Mouse (Mus musculus) frontal cortex, adult (tissue): ENCODE data around the gene Coro6.

ENCODE experiments used
- ATAC-seq: cut with Nextera tagmentation; 2 replicates; pipeline ENCODE4 v1.9.2; 2017; ENCODE audit warnings: mild to moderate bottlenecking, moderate library complexity, mixed read lengths; ENCODE audit not compliant: low TSS enrichment

The Coro6 gene

GRCm38 (mm10) chr11:77464684-77465083, 2.5 kb downstream of the Coro6 start:
- ATAC-seq: no peak

DNA sequence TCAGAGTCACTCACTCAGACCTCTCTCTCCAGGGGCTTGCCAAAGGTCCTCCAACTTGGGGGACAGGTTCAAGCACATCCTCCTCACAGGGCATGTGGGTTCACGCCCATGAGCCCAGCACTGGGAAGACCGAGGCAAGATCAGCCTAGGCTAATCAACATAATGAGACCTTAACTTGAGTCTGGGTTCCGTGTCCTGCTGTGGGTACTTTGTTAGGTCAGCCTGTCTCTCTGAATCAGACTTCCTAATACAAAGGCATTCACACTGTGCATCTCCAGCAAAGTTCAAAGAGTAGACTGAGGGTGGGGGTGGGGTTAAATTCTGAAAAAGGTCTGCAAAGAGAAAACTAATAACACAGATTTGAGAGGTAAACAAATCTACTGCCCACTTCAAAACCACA, 2.9 kb downstream of the Coro6 start:
- no peak for ATAC-seq

GRCm38 (mm10) chr11:77466544-77466943, 4.3 kb downstream of the Coro6 start:
- no peak for ATAC-seq

DNA sequence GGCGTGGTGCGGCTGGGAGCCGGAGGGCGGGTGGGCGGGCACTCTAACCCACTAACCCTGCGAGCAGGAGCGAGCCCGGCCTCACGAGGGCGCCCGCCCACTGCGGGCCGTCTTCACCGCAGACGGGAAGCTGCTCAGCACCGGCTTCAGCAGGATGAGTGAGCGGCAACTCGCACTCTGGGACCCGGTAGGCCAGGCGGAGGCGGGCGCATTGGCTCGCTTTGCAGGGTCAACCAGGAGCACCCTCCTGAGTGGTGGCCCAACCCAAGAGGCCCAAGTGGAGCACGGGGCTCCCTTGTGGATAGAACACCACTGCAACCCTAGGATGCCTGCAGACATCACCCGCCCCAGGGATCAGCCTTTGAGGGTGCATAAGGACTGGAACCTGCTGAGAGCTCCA, 4.9 kb downstream of the Coro6 start:
- peak; percentile 21; the same call in 1 of the 2 replicates for ATAC-seq

DNA sequence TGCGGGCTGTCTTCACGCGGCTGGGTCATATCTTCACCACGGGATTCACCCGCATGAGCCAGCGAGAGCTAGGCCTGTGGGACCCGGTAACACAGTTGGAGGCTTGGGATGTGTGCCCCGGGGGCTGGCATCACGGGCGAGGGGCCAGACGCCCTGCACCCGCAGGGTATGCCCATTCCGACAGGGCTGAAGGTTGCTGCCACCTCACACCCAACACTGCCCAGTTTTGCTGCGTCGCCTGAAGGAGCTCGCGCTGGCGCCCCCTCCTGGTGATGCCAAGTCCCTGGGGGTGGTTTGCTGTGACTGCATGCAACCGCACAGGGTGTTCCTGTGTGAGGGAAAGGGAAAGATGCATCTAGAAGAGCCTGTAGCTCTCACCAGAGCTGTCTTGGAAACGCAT, 5.6 kb downstream of the Coro6 start:
- ATAC-seq: peak; percentile 66

- ATAC-seq: no peak
These were observed 6.2 kb downstream of the Coro6 start for GRCm38 (mm10) chr11:77468397-77468796.

- no peak for ATAC-seq
These were observed 9.2 kb downstream of the Coro6 start for GRCm38 (mm10) chr11:77471407-77471806.

- no peak for ATAC-seq
These were observed 10.6 kb downstream of the Coro6 start for GRCm38 (mm10) chr11:77472775-77473174.

GRCm38 (mm10) chr11:77476216-77476615, 14.0 kb downstream of the Coro6 start:
- ATAC-seq: no peak

GRCm38 (mm10) chr11:77476895-77477294, 14.7 kb downstream of the Coro6 start:
- ATAC-seq: no peak

- ATAC-seq: no peak
These were observed 20.8 kb downstream of the Coro6 start for GRCm38 (mm10) chr11:77483043-77483442.

- no peak for ATAC-seq
These were observed 21.5 kb downstream of the Coro6 start for GRCm38 (mm10) chr11:77483510-77484255.

DNA sequence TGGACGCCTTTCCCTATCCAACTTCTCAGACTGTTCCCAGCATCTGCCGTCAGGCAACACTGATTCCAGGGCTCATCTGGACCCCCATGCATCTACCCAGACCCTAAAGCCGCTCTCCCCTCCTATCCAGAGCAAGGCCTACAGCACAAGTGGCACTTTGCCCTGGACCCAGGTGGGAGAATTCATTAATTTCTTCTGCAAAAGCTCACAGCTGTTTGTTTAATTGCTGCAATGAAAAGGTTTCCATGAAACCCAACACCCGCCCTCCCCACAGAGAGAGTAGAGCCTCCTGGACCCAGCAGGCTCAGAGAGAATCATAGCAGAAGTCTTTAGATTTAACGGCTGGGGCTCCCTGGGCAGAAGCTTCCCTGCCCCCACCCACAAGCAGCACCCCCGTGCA, 23.0 kb downstream of the Coro6 start:
- no peak for ATAC-seq

DNA sequence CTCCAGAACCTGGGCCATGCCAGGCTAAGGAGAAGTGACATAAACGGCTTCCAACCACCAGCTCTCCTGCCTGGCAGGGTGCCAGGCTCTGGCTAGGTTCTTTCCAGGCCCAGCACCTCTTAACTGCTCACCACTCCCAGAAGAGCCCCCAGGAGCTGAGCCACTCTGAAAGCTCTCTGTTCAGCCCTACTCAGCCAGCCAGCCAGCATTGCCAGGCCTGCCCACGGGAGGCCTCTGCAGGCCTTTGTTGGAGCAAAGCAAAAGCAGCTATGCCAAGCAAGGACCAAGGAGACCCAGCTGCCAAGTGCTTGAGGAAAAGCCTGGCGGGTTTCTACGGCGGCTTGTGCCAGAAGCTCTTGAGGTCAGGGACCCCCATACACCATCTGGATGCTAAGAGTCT, 24.6 kb downstream of the Coro6 start:
- ATAC-seq: peak; percentile 18; the same call in 1 of the 2 replicates

DNA sequence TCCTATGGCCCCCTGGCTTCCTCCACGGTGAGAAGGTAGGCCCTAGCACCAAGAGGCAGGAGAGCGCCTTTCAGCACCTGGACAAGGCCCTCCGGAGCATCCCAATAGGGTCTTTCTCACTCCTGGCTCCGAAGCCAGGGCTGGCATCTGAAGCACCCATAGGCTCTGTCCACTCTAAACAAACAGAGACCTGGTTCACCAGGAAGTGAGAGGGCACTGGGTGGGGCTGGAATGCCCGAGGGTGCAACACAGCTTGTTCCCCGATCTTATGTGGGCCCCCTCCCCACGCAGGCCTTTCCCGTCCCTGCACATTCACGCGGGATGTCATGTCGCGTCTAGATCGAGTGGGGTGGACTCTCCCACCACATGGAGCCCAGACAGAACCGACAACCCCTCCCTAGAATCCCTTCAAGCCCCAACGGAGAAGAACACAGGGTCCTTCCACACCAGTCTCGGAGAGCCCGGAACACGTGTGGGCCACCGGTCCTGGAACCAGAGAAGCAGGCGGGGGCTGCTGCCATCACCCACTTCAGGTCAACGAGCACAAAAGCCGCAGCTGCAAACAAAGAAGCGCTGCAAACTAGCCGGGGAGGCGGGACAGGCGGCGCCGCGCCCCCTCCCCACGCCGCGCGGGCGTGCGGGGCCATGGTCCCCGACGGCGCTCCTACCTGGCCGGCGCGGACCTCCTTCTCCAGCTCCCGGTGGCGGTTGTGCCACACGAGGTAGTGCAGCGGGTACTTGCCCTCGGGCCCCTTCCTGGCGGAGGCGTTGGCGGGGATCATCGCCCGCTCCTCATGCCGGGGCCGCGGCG, 26.8 kb downstream of the Coro6 start:
- ATAC-seq: no peak

DNA sequence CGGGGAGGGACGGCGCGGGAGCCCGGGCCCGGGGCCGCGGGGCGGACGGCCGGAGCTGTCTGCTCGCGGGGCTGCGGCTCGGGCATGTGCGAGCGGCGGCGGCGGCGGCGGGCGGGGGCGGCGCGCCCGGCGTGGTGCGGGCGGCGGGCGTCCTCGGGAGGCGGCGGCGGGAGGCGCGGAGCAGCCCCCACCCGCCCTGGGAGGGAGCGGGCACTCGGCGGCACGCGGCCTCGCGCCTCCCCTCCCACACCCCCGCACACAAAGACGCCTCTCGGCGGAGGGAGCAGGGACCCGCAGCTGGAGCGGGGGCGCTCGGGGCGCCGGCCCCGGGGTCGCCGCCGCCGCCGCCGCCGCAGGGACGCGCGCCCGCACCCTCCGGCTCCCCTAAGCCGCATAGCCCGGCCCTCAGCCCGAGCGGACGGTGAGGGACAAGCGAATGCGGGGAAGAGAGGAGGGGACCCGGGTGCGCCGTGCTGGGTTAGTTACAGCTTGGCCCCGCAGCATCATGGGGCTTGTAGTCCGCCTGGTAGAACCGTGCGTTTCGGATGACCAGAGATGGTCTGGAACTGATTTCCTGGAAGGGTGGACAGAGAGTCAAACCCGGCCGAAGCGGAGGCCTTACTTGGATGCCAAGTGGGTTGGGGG, 27.5 kb downstream of the Coro6 start, which contains the start of gene Ankrd13b:
TSS of gene Ankrd13b (minus strand) at position 88 of the 645 bp plus-strand sequence.
- peak; percentile 33 for ATAC-seq

GRCm38 (mm10) chr11:77490451-77490850, 28.2 kb downstream of the Coro6 start:
- no peak for ATAC-seq

DNA sequence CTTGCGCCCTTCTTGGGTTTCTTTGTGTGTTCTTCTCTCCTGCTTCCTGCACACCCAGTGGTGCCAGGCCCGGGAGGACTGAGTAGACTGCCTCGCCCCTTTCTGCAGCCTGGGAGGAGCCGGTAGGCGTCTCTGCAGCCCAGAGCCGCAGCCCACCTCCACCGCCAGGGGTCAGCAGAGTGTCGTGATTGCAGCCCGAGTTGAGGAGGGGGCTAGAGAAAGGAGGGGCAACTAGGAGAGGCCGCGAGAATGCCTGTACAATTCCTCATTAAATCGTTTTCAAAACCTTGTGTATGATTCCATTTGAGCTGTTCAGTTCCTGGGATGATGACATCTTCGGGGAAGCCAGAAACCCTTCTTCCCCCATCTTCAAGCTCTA, 28.9 kb downstream of the Coro6 start:
- ATAC-seq: peak; percentile 34

- no peak for ATAC-seq
These were observed 29.5 kb downstream of the Coro6 start for GRCm38 (mm10) chr11:77491502-77492291.

DNA sequence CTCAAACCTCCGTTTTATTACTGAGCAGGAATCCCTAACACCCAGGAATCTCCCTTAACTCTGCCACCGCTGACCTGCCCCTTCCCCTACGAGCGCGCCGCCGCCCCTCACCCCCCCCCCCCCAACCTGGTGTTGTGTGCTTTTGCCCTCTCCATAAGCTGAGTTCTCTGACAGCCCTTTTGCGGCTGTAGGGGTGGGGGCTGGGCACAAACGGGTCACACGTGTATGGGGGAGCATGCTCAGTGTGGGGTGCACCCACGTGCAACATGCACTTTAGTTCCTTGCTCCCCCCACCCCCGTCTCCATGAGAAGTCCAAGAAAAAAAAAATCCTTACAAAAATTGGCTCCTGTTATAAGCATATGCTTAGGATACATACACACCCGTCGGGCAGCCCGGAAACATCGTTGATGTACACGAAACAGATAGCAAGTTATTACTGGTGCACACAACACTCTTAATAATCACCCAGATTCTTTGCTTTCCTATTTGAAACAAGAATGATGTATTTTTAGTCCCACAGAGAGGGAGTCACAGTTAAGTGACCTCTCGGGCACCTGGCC, 30.2 kb downstream of the Coro6 start:
- ATAC-seq: no peak

DNA sequence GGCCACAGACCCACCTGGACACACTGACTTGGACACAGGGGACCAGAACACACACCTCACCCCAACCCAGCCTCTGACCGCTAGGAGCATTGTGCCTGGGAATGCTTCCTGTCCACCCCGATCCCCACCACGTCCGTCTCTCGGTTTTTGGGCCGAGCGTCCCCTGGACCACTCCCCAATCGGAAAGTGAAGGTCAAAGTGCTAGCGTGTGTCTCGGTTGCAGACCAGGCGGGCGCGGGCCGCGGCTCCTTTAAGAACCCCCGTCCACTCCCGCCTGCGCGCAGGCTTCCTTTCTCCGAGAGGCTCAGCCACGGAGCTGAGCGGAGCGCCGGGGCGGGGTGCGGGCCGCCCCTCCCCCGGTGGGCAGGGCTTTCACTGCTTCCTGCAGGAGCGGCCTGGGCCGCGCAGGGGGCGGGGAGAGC, 30.7 kb downstream of the Coro6 start:
- peak; percentile 49 for ATAC-seq
